Mouse (Mus musculus): ENCODE measurements around the gene Ppard. TPM values are rescaled to one million over a fixed set of nuclear protein-coding genes. Genes with fewer than 3 reads are reported as not detected.
A peak's percentile ranks its signal among the peaks of the same experiment; 100 is the strongest.

Gene Ppard
- polyA plus RNA-seq (2012; rRNA removed) = 13.9 and 18.3 TPM in 2 replicates

- TF ChIP-seq CTCF (IDR thresholded peaks at IDR 0.05; ENCODE audit: borderline replicate concordance, extremely low read depth, insufficient read depth, insufficient read length) = peak; percentile 97
- peak; percentile 53; the same call in 1 of the 2 replicates for TF ChIP-seq POLR2A (IDR thresholded peaks at IDR 0.05; ENCODE audit: borderline replicate concordance, extremely low read depth, insufficient read depth, insufficient read length, poor library complexity, severe bottlenecking)
- DNase-seq (ENCODE audit: low read depth) = peak; percentile 98
Observed at GRCm38 (mm10) chr17:28232475-28233060, at the start of gene Ppard. Gene Ppard (plus strand): TSS chr17:28232700.

DNA sequence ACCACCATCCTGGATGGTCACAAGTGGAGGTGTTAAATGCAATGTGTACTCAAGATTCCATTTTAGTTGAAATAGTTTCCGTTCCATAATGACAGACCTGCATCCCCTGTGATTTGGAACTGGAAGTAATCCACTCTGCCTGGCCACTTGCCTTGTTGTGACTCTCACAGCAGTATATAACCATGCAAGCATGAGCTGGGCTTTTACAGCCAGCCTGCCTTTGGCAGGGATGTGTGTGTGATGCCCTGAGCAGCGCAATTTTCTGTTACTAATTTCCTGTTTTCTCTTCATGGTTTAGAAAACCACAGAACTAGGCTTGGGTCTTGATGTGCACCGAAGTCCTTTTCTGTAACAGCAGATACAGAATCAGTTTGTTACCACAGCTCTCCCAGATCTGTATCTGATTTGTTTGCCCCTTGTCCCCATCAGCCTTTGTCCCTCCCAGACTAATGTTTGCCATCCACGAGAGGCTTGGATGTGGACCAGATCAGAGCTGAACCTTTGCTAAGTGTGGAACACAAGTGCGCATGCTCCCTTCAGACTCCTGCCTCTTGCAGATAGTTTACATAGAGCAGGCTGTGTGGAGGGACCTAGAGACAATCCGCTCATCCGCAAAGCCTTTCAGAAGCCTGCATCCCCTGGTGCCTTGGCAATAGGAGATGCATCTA is 47.4 kb upstream of the Ppard start:
- no peak for TF ChIP-seq CTCF (IDR thresholded peaks at IDR 0.05; ENCODE audit: borderline replicate concordance, extremely low read depth, insufficient read depth, insufficient read length)
- no peak for TF ChIP-seq POLR2A (IDR thresholded peaks at IDR 0.05; ENCODE audit: borderline replicate concordance, extremely low read depth, insufficient read depth, insufficient read length, poor library complexity, severe bottlenecking)
- DNase-seq (ENCODE audit: low read depth) = peak; percentile 29

GRCm38 (mm10) chr17:28188313-28188712 is 44.2 kb upstream of the Ppard start:
- TF ChIP-seq CTCF (IDR thresholded peaks at IDR 0.05; ENCODE audit: borderline replicate concordance, extremely low read depth, insufficient read depth, insufficient read length) (no peak), POLR2A (IDR thresholded peaks at IDR 0.05; ENCODE audit: borderline replicate concordance, extremely low read depth, insufficient read depth, insufficient read length, poor library complexity, severe bottlenecking) (no peak)
- no peak for DNase-seq (ENCODE audit: low read depth)

GRCm38 (mm10) chr17:28192754-28193153 is 39.7 kb upstream of the Ppard start:
- no peak for TF ChIP-seq POLR2A (IDR thresholded peaks at IDR 0.05; ENCODE audit: borderline replicate concordance, extremely low read depth, insufficient read depth, insufficient read length, poor library complexity, severe bottlenecking)
- TF ChIP-seq CTCF (IDR thresholded peaks at IDR 0.05; ENCODE audit: borderline replicate concordance, extremely low read depth, insufficient read depth, insufficient read length) = no peak
- DNase-seq (ENCODE audit: low read depth) = no peak

DNA sequence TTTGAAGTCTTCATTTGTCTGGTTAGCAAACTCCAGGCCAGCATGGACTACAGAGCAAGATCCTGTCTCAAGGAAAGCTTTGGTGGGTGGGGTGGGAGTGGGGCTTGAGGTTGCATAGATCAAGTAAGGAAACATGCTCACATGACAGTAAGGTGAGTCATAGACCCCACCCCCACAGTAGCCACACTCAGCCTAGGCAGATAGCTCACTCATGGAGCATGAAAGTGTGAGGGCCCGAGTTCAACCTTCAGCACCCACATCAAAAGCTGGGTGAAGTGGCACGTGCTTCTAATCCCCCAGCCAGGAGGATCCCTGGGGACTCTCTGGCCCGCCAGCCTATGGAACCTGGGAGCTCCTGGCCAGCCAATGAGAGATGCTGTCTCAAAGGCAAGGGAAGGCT is 38.9 kb upstream of the Ppard start:
- TF ChIP-seq CTCF (IDR thresholded peaks at IDR 0.05; ENCODE audit: borderline replicate concordance, extremely low read depth, insufficient read depth, insufficient read length) (no peak), POLR2A (IDR thresholded peaks at IDR 0.05; ENCODE audit: borderline replicate concordance, extremely low read depth, insufficient read depth, insufficient read length, poor library complexity, severe bottlenecking) (no peak)
- DNase-seq (ENCODE audit: low read depth) = no peak

GRCm38 (mm10) chr17:28195033-28195432 is 37.5 kb upstream of the Ppard start:
- TF ChIP-seq POLR2A (IDR thresholded peaks at IDR 0.05; ENCODE audit: borderline replicate concordance, extremely low read depth, insufficient read depth, insufficient read length, poor library complexity, severe bottlenecking) (no peak), CTCF (IDR thresholded peaks at IDR 0.05; ENCODE audit: borderline replicate concordance, extremely low read depth, insufficient read depth, insufficient read length) (no peak)
- DNase-seq (ENCODE audit: low read depth) = no peak

DNA sequence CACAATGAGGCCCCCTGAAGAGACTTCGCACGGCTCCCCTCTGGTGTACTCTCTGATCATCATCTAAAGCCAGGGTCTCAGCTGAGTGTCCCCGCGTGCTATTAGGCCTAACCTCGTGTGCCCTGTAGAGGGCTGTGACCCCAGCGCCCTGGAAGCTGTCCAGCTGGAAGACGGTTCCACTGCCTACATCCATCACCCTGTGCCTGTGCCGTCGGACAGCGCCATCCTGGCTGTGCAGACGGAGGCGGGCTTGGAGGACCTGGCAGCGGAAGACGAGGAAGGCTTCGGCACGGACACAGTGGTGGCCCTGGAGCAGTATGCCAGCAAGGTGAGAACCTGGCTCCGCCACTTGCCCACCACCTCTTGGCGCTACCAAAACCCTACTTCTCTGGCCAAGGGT is 34.9 kb upstream of the Ppard start:
- TF ChIP-seq CTCF (IDR thresholded peaks at IDR 0.05; ENCODE audit: borderline replicate concordance, extremely low read depth, insufficient read depth, insufficient read length) = no peak
- TF ChIP-seq POLR2A (IDR thresholded peaks at IDR 0.05; ENCODE audit: borderline replicate concordance, extremely low read depth, insufficient read depth, insufficient read length, poor library complexity, severe bottlenecking) = no peak

GRCm38 (mm10) chr17:28201982-28202381 is 30.5 kb upstream of the Ppard start:
- TF ChIP-seq CTCF (IDR thresholded peaks at IDR 0.05; ENCODE audit: borderline replicate concordance, extremely low read depth, insufficient read depth, insufficient read length) (no peak), POLR2A (IDR thresholded peaks at IDR 0.05; ENCODE audit: borderline replicate concordance, extremely low read depth, insufficient read depth, insufficient read length, poor library complexity, severe bottlenecking) (no peak)
- no peak for DNase-seq (ENCODE audit: low read depth)

More for the DNA sequence above, 34.9 kb upstream of the Ppard start:
- DNase-seq (ENCODE audit: low read depth) = no peak

GRCm38 (mm10) chr17:28204052-28204720 is 28.3 kb upstream of the Ppard start:
- TF ChIP-seq POLR2A (IDR thresholded peaks at IDR 0.05; ENCODE audit: borderline replicate concordance, extremely low read depth, insufficient read depth, insufficient read length, poor library complexity, severe bottlenecking) = no peak
- TF ChIP-seq CTCF (IDR thresholded peaks at IDR 0.05; ENCODE audit: borderline replicate concordance, extremely low read depth, insufficient read depth, insufficient read length) = peak; percentile 91
- peak; percentile 67 for DNase-seq (ENCODE audit: low read depth)

DNA sequence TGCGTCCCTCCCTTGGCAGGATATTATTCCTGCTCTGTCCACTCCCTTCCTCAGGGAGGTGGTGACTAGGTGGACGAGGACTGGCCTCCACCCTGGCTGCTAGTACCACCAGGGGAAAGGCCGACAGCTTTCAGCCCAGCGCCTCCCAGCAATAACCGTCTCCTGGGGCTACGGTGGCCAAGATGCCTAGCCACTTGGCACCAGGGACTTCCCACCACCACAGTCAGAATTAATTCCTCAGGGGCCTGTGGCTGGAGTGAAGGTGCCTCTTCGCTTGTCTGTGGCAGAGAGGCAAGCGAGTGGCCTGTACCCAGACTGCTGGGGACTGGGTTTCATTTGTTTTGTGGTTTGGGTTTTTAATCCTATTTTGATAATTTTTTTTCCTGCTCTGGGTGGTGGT is 27.1 kb upstream of the Ppard start:
- DNase-seq (ENCODE audit: low read depth) = no peak
- TF ChIP-seq POLR2A (IDR thresholded peaks at IDR 0.05; ENCODE audit: borderline replicate concordance, extremely low read depth, insufficient read depth, insufficient read length, poor library complexity, severe bottlenecking) (no peak), CTCF (IDR thresholded peaks at IDR 0.05; ENCODE audit: borderline replicate concordance, extremely low read depth, insufficient read depth, insufficient read length) (no peak)

DNA sequence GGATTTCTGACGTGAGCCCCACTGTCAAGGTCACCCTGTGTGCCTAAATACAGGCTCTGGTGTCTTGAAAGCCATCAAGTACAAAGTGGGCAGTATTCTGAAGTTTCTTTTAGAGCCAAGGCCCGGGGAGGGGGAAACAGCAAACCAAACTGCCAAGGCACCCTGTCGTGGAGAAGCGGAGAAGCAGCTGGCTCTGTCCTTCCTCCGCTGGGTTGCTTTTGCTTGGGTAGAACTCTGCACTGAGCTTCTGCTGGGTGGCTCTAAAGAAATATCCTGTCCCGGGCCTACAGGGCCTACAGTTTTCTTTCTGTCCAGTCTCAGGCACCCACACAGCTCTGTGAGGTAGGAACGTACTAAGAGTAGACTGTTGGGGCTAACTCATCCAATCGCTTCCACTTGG is 25.4 kb upstream of the Ppard start:
- no peak for DNase-seq (ENCODE audit: low read depth)
- TF ChIP-seq CTCF (IDR thresholded peaks at IDR 0.05; ENCODE audit: borderline replicate concordance, extremely low read depth, insufficient read depth, insufficient read length) (no peak), POLR2A (IDR thresholded peaks at IDR 0.05; ENCODE audit: borderline replicate concordance, extremely low read depth, insufficient read depth, insufficient read length, poor library complexity, severe bottlenecking) (no peak)

Measured in brain, embryonic 14.5 days (tissue).